Mouse (Mus musculus) bone marrow, adult 2 months (tissue): ENCODE results near the gene Ptprm. TPM values are rescaled to one million over a fixed set of nuclear protein-coding genes. Genes with fewer than 3 reads are reported as not detected.

Experiments
- H3K27ac ChIP-seq: fragments of 200-500 bp; 2 replicates; pipeline ENCODE4 v1.5.1; 2012; ENCODE audit warnings: low read depth, mild to moderate bottlenecking, control low read depth, inconsistent platforms, low read length; ENCODE audit not compliant: control insufficient read depth, poor library complexity, insufficient read depth
- H3K4me1 ChIP-seq: fragments of 200-500 bp; 2 replicates; pipeline ENCODE4 v1.6.1; 2011; ENCODE audit warnings: low read length; ENCODE audit not compliant: control insufficient read depth, insufficient read depth
- H3K4me3 ChIP-seq: fragments of 200-500 bp; replicated peaks from 2 replicates; pipeline ENCODE3; 2011; ENCODE audit warnings: mild to moderate bottlenecking, low read depth, low read length, control low read depth; ENCODE audit not compliant: control insufficient read depth
- CTCF ChIP-seq: fragments of 200-500 bp; IDR thresholded peaks from 2 replicates; pipeline ENCODE4 v1.5.1; 2011; ENCODE audit warnings: low read length, control low read depth; ENCODE audit not compliant: control insufficient read depth, insufficient read depth
- POLR2A ChIP-seq: fragments of 200-500 bp; IDR thresholded peaks from 2 replicates; pipeline ENCODE4 v1.6.1; 2011; ENCODE audit warnings: low read depth, mild to moderate bottlenecking, control low read depth, low read length, borderline replicate concordance; ENCODE audit not compliant: control insufficient read depth
- WGBS: fragments of 180-500 bp; shearing (Covaris S2); methylation state at CpG from one replicate; pipeline ENCODE4 v1.1.7; 2018; 5-methylcytosine and 5-hydroxymethylcytosine counted together
- polyA plus RNA-seq: library from polyadenylated mRNA; stranded (reverse); fragments of >200 nt; gene quantifications from 2 replicates; pipeline ENCODE4 v1.2.4, GENCODE M21; 2011; ENCODE audit warnings: low replicate concordance; ENCODE audit not compliant: missing spikeins, insufficient read depth, insufficient read length

The Ptprm gene
- polyA plus RNA-seq, 1 experiment: 4.0 TPM

- Histone ChIP-seq H3K27ac (no peak overlapping the region), H3K4me1 (no peaks in the 10 kb centered on the region), H3K4me3 (no peak overlapping the region)
- TF ChIP-seq POLR2A: no peak
- no peak for TF ChIP-seq CTCF
- WGBS: 31% methylated on average over 1 of the region's 1 CpGs
Measured at GRCm38 (mm10) chr17:67263024-67263423, 91.2 kb downstream of the Ptprm start.

- TF ChIP-seq POLR2A (no peak), CTCF (no peak)
- Histone ChIP-seq H3K27ac (no peak overlapping the region), H3K4me1 (no peaks in the 10 kb centered on the region), H3K4me3 (no peak overlapping the region)
- 44% methylated on average over 4 of the region's 4 CpGs for WGBS
Measured at GRCm38 (mm10) chr17:67260016-67260415, 94.2 kb downstream of the Ptprm start.

- no peak overlapping the region for H3K27ac ChIP-seq
- no peak for TF ChIP-seq POLR2A
- TF ChIP-seq CTCF: no peak
- no peak overlapping the region for H3K4me3 ChIP-seq
- WGBS: 81% methylated on average over 5 of the region's 5 CpGs
- H3K4me1 ChIP-seq: no peaks in the 10 kb centered on the region
Measured at GRCm38 (mm10) chr17:67257780-67258179, 96.5 kb downstream of the Ptprm start.

GRCm38 (mm10) chr17:67256171-67256570 lies 98.1 kb downstream of the Ptprm start:
- H3K27ac ChIP-seq: no peak overlapping the region
- H3K4me3 ChIP-seq: no peak overlapping the region
- no peak for TF ChIP-seq POLR2A
- no peaks in the 10 kb centered on the region for H3K4me1 ChIP-seq
- WGBS: 74% methylated on average over 6 of the region's 6 CpGs

- TF ChIP-seq CTCF (no peak), POLR2A (no peak)
- 82% methylated on average over 4 of the region's 4 CpGs for WGBS
- no peak overlapping the region for H3K4me3 ChIP-seq
- H3K4me1 ChIP-seq: no peaks in the 10 kb centered on the region
- no peak overlapping the region for H3K27ac ChIP-seq
Measured at GRCm38 (mm10) chr17:67253445-67253844, 100.8 kb downstream of the Ptprm start.

GRCm38 (mm10) chr17:67252992-67253391 lies 101.3 kb downstream of the Ptprm start:
- no peak for TF ChIP-seq CTCF
- no peak for TF ChIP-seq POLR2A
- Histone ChIP-seq H3K27ac (no peak overlapping the region), H3K4me3 (no peak overlapping the region), H3K4me1 (no peaks in the 10 kb centered on the region)
- 80% methylated on average over 6 of the region's 6 CpGs for WGBS

- Histone ChIP-seq H3K4me1 (no peaks in the 10 kb centered on the region), H3K27ac (no peak overlapping the region), H3K4me3 (no peak overlapping the region)
- 74% methylated on average over 4 of the region's 4 CpGs for WGBS
- TF ChIP-seq CTCF: no peak
- TF ChIP-seq POLR2A: no peak
Measured at GRCm38 (mm10) chr17:67245273-67245875, 108.9 kb downstream of the Ptprm start.

- TF ChIP-seq CTCF: no peak
- no peak for TF ChIP-seq POLR2A
- Histone ChIP-seq H3K4me1 (no peaks in the 10 kb centered on the region), H3K27ac (no peak overlapping the region), H3K4me3 (no peak overlapping the region)
- WGBS: 83% methylated on average over 12 of the region's 12 CpGs
Measured at GRCm38 (mm10) chr17:67242774-67243495, 111.3 kb downstream of the Ptprm start.

- no peak overlapping the region for H3K27ac ChIP-seq
- 72% methylated on average over 10 of the region's 10 CpGs for WGBS
- H3K4me3 ChIP-seq: no peak overlapping the region
- H3K4me1 ChIP-seq: no peaks in the 10 kb centered on the region
- TF ChIP-seq POLR2A: no peak
- no peak for TF ChIP-seq CTCF
Measured at GRCm38 (mm10) chr17:67241951-67242773, 112.1 kb downstream of the Ptprm start.
